Mouse (Mus musculus) C2C12 (cell line): ENCODE results near the gene Dock3.

Experiments used
- CEBPB ChIP-seq: IDR thresholded peaks from one replicate; pipeline ENCODE4 v1.6.1; 2011; ENCODE audit warnings: low read depth, mild to moderate bottlenecking, control low read depth, moderate library complexity
- CTCF ChIP-seq: IDR thresholded peaks from one replicate; pipeline ENCODE4 v1.5.1; 2011; ENCODE audit not compliant: control insufficient read depth, insufficient read depth, insufficient read length
- MAX ChIP-seq: IDR thresholded peaks from one replicate; pipeline ENCODE4 v1.6.1; 2011; ENCODE audit warnings: mild to moderate bottlenecking, control low read depth
- MYOG ChIP-seq: IDR thresholded peaks from one replicate; pipeline ENCODE4 v1.6.1; 2011; ENCODE audit not compliant: control insufficient read depth, insufficient read length; ENCODE audit errors: extremely low read depth

DNA sequence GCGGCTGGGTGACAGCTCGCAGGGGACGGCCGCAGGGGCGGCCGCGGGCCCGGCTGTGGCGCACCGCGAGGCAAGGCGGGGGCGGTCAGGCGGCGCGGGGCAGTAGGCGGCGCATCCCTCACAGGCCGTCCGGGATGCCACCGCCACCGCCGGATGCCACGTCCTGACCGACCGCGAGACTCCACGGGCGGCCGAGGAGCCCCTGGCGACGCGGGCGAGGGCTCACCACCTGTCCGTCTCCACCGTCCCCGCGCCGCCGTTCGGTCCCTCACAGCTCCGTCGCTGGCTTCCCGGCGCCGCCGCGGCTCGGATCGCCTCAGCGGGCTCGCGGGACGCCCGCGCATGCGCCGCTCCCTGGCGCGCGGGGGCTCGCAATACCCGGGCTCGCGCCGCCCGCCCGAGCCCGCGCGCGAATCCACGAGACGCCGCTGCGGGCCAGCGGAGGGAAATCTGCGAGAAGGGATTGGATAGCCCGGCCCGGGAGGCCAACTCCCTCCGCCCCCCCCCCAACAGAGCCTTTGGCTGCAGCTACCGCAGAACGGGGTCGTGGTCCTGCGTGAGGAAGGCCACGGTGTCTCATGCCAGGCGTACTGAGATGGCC, at the start of gene Dock3:
- TF ChIP-seq CTCF (no peak), MAX (no peak), MYOG (no peak), CEBPB (no peak)
